Mouse (Mus musculus) central nervous system, embryonic 11.5 days (tissue): Measurements from ENCODE around the gene Kctd14. TPM values are rescaled to one million over a fixed set of nuclear protein-coding genes. Genes with fewer than 3 reads are reported as not detected.

Experiments used
- polyA plus RNA-seq: library from polyadenylated mRNA; depleted of rRNA; stranded (reverse); fragments of >200 nt; gene quantifications from 2 replicates; pipeline ENCODE4 v1.2.3, GENCODE M21; 2012; rRNA removed

The Kctd14 gene
- polyA plus RNA-seq = 3.0 and 4.0 TPM in 2 replicates

DNA sequence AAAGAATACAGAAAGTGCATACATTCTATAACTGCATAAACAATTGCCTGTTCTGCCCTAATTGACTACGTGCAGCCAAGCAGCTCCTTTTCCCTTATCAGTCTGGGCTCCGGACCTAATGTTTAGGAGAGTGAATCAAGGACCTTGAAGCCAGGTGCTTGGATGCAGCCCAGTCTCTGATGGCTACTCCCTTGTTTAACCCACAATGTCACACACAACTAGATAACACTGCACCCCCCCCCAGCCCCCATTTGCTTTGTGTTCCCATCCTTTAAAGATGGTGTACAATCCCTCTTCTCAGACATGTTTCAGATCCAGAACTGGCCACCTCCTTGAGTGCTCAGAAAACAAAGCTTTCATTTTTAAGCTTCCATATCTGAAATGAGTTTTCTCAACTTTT, at the start of gene Kctd14:
Kctd14 (plus strand) TSS at position 301 of the 400 bp plus-strand sequence.

DNA sequence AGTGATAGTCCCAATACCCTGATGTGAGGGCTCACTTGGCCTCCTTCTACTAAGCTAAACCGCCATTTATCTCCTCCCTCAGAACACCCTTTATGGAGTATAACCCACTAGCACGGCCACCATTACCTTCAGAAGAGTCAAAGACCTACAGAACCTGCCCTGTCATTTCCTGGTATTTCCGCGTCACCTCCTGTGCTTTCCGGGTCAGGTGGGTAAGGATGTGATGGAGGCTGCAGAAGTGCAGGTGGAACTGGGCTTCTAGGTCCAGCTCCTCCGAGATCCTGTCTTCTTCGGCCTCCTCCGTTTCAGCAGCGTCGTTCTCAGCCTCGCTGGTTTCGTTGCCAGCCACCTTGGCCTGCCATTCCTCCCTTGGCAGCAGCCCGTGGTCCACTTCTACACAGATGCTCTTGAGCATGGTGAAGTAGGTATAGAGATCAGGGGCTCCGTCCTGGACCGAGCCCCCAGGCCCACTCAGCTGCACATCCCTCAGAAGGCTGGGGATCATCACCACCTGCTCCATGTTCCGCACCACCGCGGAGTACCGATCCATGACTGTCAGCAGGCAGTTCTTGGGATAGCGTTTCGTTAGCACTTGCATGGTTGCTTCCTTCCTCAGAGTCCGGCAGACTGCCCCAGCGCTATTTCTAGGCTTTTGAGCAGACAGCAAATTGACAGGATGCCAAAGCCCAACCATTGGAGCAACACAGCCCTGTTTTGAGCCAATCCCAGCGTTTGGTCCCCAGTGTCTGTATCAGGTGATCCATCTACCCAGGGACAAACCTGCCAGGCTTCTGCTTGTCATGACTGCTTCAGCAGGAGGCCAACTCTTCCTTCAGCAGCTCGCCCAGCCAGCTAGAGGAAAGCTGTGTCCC, 34.0 kb upstream of the Kctd14 start, which contains the start of gene Thrsp:
Thrsp (minus strand) TSS at position 825 of the 872 bp plus-strand sequence.

DNA sequence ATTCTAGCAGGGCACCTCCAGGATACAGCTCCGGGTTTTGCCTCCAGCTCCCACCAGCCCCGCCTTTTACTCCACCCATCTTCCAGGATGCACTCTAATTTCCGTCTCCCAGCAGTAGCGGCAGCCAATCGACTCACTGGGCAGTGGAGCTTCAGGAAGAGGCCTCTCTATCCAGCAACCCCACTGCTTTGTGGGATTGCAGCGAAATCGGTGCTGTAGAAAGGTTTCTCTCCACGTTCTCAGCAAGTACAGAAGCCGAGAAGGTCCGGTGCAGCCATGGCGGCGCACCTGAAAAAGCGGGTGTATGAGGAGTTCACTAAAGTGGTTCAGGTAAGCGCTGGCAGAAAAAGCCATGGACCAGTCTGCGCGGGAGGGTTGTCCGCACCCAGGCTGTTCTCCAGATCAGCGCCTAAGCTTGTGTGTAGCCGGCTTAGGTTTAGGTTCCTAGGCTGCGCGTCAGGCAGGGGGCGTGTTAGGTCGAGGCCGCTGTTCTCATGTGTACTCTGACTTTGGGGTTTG, 29.8 kb downstream of the Kctd14 start, which contains the start of gene Ints4:
Ints4 (plus strand) TSS at position 136 of the 519 bp plus-strand sequence.

Other genes starting within 250 kb of the Kctd14 start
- gene Usp35, start 119.3 kb upstream of the Kctd14 start, polyA plus RNA-seq = 6.8 and 7.6 TPM in 2 replicates
- gene Kctd21, start 119.0 kb upstream of the Kctd14 start, polyA plus RNA-seq = 3.7 and 4.7 TPM in 2 replicates
- gene Alg8, start 79.7 kb upstream of the Kctd14 start, polyA plus RNA-seq = 49.5 and 51.1 TPM in 2 replicates
- gene Ndufc2, start 51.3 kb upstream of the Kctd14 start, polyA plus RNA-seq = 244 and 291 TPM in 2 replicates
- gene Thrsp, start 33.6 kb upstream of the Kctd14 start, polyA plus RNA-seq = 0.09 and 0.11 TPM in 2 replicates
- gene Ints4, start 29.6 kb downstream of the Kctd14 start, polyA plus RNA-seq = 63.1 and 80.0 TPM in 2 replicates
- gene Aamdc, start 128.2 kb downstream of the Kctd14 start, polyA plus RNA-seq = 33.8 and 35.4 TPM in 2 replicates
- gene Rsf1, start 128.6 kb downstream of the Kctd14 start, polyA plus RNA-seq = 20.9 and 40.3 TPM in 2 replicates
- gene Clns1a, start 245.3 kb downstream of the Kctd14 start, polyA plus RNA-seq = 145 and 149 TPM in 2 replicates